Mouse (Mus musculus) cerebellum, postnatal 25 days (tissue): Measurements from ENCODE around the gene Gm49384.
A peak's percentile ranks its signal among the peaks of the same experiment; 100 is the strongest.
"Not testable (repeated sequence)": the region's sequence is repeated elsewhere in the genome, so short reads cannot be mapped to it uniquely, and the experiment has no call there.

Experiments used
- DNase-seq, 2 experiments: peaks; one replicate each; pipeline ENCODE4 v3.0.0; 2021; ENCODE audit warnings: mixed read lengths in 2 of 2

The Gm49384 gene

DNA sequence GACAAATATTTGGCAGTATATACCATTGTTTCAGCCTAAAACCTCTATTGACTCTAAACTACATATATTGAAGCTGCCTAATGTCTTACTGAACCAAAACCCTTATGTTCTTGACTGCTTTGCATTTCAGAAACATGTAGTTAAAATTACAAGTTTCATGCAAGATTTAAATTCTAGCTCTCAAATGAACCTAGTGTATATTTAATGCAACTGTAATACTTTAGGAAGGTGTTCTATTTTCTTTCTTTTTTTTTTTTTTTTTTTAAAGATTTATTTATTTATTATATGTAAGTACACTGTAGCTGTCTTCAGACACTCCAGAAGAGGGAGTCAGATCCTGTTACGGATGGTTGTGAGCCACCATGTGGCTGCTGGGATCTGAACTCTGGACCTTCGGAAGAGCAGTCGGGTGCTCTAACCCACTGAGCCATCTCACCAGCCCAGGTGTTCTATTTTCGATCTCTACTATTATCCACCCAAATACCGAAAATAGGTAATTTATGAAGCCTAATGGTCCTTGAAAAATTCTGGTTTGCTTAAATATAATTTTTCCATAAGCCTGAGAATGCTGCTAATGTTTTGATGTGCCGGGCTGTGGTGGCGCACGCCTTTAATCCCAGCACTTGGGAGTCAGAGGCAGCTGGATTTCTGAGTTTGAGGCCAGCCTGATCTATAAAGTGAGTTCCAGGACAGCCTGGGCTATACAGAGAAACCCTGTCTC, 37.0 kb downstream of the Gm49384 start:
- DNase-seq, result not testable (repeated sequence)

DNA sequence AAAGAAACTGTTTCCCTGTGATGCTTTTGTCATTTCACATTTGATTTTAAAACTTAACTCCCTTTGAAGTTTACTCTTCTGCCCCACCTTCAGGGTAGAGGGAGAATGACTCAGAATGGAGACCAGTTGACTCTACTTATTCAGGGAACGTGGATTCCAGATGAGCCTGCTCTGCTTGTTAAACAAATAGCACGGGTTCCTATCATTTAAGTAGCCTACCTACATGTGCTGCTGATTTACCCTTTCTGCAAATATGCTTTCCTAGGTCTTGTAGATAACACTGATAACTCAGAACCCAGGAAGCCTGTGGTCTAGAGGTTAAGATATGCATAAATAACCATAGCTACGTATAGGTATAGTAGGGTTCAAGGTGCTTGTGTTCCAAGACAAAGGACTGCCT, 39.2 kb downstream of the Gm49384 start:
- no peak for DNase-seq

DNA sequence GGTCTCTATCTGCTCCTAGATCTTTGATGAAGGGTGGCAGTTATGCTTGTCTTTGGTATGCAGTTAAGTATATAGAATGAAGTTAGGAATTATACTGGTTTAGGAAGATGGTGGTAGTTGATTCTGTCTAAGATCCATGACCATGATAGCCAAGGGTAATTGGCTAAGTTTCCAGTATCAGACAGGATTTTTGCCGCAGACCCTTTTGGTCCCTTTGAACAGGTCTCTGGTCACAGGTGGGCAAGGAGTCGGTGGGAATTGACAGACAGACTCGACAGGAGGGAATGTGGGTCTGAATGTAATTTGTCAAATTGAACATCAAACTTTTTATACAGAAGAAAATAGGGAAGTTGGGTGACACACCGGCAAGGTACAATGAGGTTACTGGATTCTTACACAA, 40.5 kb downstream of the Gm49384 start:
- not testable (repeated sequence) for DNase-seq

DNA sequence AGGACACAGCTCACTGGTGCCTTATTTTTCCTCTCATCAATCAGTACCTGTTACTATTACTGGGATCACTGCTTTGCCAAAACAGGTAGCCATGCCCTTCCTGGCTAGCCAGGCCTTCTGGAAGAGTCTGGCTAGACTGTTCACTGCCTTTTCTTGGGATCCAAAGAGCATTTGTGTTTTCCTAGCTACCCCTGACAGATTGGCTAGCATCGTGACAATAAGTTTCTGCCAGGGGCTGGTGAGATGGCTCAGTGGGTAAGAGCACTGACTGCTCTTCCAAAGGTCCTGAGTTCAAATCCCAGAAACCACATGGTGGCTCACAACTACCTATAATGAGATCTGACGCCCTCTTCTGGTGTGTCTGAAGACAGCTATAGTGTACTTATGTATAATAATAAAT, 43.4 kb downstream of the Gm49384 start:
- not testable (repeated sequence) for DNase-seq

DNA sequence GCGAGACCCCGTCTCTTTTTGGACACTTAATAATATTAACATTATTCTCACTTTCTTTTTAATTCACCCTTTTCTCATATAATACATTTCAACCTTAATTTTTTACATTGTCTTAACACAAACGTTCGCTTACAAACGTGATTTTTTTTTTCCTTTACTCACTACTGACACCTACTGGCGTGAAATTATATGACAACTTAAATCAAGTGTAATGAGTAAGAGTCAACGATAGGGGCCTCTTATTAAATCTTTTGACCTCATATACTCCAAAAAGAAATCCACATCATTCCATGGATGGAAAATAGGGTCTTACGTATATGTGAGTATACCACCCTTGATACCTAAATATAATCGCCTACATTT, 44.5 kb downstream of the Gm49384 start:
- DNase-seq, result peak; percentile 35 to 37

DNA sequence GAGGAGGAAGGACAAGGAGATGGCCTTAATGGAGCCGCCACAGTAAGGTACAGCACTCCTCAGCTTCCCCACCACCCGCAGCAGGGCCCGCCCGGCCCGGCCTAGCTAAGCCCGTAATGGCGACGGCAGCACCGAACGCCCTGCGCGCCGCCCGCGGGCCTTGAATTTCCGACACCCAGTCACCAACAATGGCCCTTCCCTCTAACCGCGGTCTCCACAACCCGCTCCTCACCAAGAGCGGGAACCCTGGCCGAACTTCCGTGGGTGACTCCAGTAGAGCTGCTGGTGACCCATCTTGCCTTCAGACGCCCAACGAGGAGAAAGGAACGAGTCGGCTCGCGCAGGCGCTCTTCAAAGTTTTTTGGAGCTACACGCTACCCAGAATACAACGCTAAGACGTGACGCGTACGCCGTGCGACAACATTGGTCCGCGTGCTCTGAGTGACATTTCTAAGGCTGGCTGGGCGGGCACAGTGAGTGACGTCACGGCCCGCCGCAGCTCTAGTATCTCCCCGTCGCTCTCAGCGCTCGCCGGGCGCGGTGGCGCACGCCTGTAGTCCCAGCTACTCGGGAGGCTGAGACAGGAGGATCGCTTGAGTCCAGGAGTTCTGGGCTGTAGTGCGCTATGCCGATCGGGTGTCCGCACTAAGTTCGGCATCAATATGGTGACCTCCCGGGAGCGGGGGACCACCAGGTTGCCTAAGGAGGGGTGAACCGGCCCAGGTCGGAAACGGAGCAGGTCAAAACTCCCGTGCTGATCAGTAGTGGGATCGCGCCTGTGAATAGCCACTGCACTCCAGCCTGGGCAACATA, 45.1 kb downstream of the Gm49384 start, which contains the start of gene Rps29:
Rps29 (minus strand) TSS at position 422 of the 813 bp plus-strand sequence.
- peak; percentile 98 to 99 for DNase-seq

DNA sequence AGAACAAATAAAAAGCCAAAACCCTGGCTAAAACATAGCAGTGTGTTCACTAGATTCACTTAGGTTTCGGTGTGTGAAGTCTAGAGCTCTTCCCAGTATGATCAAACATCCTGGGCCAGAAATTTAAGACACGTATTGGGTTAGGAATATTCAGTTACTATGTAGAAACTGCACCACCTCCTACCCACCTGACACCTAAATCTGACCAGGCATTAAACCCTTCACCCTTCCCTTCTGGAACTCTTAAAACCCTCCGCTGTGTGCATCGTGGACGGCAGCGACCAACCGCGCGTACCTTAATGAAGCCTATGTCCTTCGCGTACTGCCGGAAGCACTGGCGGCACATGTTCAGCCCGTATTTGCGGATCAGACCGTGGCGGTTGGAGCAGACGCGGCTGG, 45.7 kb downstream of the Gm49384 start:
- DNase-seq, result no peak

DNA sequence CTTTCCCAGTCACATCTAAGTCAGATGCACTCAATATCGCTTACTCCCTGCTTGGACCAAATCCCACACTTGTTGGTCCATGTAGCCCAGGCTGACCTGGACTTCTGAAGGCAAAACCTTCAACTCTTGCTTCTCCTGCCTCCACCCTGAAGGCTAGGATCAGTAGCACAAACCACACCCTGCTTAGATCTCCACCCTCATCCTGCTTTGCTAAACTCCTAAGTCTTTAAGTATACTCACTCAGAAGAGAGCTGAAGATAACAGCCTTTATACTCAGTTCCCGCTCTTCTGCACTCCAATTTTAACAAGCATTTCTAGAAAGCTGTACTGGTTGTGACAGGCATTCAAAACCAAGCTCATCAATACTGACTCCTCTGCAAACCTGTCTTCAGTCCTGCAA, 47.0 kb downstream of the Gm49384 start:
- DNase-seq, result no peak

DNA sequence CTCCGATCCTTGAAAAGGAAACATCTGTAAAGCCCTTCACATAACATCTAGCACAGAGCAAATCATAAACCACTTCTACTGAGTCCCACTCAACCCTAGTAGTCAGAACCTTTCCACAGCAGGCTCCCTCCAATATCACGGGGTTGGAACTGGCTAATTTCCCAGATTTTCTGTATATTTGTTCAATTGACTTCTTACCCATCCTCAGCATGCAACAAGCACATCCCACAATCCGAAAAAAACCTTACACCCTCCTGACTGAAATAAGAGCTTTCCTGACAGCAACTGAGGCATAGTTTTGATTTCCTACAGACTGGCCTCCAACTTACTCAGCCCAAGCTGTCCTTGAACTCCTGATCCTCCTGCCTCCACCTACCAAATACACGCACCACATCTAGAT, 47.6 kb downstream of the Gm49384 start:
- no peak for DNase-seq

DNA sequence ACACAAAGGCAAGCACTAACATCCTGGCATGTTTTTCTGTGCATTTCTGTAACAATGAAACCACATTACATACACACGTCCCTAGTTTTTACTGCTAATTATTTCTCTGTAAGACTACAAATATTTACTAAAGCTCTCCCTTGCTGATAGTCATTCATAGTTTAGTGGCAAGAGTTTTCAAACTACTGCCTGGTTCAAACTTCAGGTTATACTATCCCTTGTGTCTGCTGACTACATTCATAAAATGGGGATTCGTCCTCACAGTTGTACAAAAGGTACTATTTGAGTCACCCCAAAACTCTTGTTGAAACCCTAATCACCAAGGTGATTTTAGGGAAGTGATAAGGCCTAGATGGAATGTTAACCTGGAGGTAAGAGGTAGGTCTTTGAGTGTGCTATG, 48.1 kb downstream of the Gm49384 start:
- no peak for DNase-seq

DNA sequence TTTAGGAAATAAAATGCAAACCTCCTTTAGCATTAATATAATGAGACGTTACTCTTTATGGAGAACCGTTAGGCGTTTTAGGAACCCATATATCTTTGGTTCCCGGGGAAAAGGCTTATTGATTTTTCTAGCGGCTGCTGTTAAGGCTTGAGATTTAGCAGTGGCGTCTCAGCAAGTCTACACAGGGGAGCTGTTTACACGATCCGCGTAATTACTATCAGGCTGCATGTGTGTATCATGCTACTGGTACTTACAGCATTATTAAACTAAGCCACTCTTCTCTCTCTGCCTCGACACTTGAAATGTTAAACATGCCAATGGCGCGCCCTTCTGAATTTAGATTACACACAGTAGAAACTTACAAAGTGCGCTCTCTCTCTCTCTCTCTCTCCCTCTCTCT, 54.0 kb downstream of the Gm49384 start:
- no peak for DNase-seq

DNA sequence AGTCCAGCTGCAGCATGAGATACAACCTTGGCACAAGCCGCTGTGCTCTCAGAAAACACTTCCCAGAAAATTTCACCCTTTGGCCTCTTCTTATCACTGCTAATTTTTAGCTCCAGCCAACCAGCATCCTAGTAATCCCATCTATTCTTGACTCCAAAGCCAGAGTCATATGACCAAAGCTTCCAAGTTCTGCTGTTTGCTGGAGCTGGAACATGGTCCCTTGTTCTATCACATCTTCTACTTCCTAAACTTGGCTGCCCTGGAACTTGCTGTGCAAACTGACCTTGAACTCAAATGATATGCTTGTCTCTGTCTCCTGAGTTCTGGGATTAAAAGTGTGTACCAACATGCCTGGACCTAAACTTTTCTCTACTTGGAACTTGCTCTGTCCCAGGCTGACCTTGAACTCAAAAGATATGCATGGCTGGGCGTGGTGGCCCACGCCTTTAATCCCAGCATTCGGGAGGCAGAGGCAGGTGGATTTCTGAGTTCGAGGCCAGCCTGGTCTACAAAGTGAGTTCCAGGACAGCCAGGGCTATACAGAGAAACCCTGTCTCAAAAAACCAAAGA, 56.8 kb downstream of the Gm49384 start:
- DNase-seq, result no peak

DNA sequence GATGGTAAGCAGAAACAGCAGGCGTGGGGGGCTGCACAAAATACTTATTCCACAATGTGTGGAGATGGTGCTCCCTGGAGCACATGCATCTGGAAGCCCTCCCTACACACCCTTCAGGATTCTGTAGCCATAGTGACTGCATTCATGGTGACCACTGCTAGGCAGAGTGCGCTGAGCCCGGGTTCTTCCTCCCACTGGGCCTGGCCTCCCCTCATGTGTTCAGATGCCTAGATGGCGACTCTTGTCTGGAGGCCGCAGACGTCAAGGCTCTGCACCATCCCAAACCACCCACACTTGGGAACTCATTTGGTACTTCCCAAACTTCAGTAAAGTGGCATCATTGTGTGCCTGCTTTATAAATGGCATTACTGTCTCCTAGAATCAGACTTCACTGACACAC, 60.6 kb downstream of the Gm49384 start:
- no peak for DNase-seq

DNA sequence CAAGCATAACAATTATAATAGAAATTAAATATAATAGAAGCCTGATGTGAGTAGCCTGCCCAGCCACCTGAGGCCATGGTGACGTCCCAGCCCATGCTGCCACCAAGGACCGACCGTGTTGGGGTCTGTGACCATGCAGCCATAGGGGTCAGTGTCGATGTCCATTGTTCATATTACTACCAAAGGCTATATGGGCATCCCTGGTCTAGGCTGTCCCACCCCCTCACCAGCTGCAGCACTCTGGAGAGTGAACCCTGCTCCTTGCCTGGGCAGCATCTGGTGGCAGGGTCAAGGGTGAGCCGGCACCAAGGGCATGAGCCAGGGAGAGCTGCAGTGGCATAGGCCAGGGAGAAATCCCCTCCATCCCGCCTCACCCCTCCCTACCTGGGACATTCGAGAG, 64.2 kb downstream of the Gm49384 start:
- DNase-seq, result no peak
